Mouse (Mus musculus): ENCODE results near the gene B4galt2.

GRCm38 (mm10) chr4:117884146-117884545 is 859 bp upstream of the B4galt2 start:
- no peak for TF ChIP-seq CTCF (IDR thresholded peaks at IDR 0.05; ENCODE audit: low read depth)
- TF ChIP-seq EP300 (IDR thresholded peaks at IDR 0.05; ENCODE audit: low read depth) = no peak

All from heart, postnatal 0 days (tissue).